Mouse (Mus musculus): ENCODE data around the gene Hist2h2aa1. TPM values are rescaled to one million over a fixed set of nuclear protein-coding genes. Genes with fewer than 3 reads are reported as not detected.
"Not testable (repeated sequence)": the region's sequence is repeated elsewhere in the genome, so short reads cannot be mapped to it uniquely, and the experiment has no call there.

Hist2h2aa1 gene
- 10 to 100 TPM in 1 of 2 experiments, 1 to 10 TPM in 1; 6.0 to 16.1 TPM for total RNA-seq (2021)
- long read RNA-seq, transcript Hist2h2aa1-201 (1 exons, 586 nt): major isoform, 21 of 21 reads
- long read RNA-seq, partial matches to known transcripts: 0 of 21 reads
- long read RNA-seq, other reads (novel, unspliced or antisense): 0 of 21 reads

GRCm38 (mm10) chr3:96245003-96245886 is at the start of gene Hist2h2aa1:
Hist2h2aa1 (plus strand) TSS chr3:96245497.
- DNase-seq (ENCODE audit: low spot score in 2 of 2): peak; percentile 82 to 87

GRCm38 (mm10) chr3:96195616-96196313 is 49.5 kb upstream of the Hist2h2aa1 start:
- DNase-seq (ENCODE audit: low spot score in 2 of 2): no peak

- no peak for DNase-seq (ENCODE audit: low spot score in 2 of 2)
These were observed 48.7 kb upstream of the Hist2h2aa1 start for GRCm38 (mm10) chr3:96196437-96197128.

GRCm38 (mm10) chr3:96197129-96197749 is 48.1 kb upstream of the Hist2h2aa1 start:
- peak; percentile 84 to 88 for DNase-seq (ENCODE audit: low spot score in 2 of 2)

GRCm38 (mm10) chr3:96198181-96198580 is 47.1 kb upstream of the Hist2h2aa1 start:
- no peak for DNase-seq (ENCODE audit: low spot score in 2 of 2)

- DNase-seq (ENCODE audit: low spot score in 2 of 2): not testable (repeated sequence)
These were observed 46.6 kb upstream of the Hist2h2aa1 start for GRCm38 (mm10) chr3:96198601-96199251.

- no peak for DNase-seq (ENCODE audit: low spot score in 2 of 2)
These were observed 45.6 kb upstream of the Hist2h2aa1 start for GRCm38 (mm10) chr3:96199731-96200130.

- DNase-seq (ENCODE audit: low spot score in 2 of 2): no peak
These were observed 37.5 kb upstream of the Hist2h2aa1 start for GRCm38 (mm10) chr3:96207819-96208218.

- no peak for DNase-seq (ENCODE audit: low spot score in 2 of 2)
These were observed 36.1 kb upstream of the Hist2h2aa1 start for GRCm38 (mm10) chr3:96209242-96209641.

- DNase-seq (ENCODE audit: low spot score in 2 of 2): no peak
These were observed 26.1 kb upstream of the Hist2h2aa1 start for GRCm38 (mm10) chr3:96219191-96219641.

- peak; percentile 73 to 82 for DNase-seq (ENCODE audit: low spot score in 2 of 2)
These were observed 25.6 kb upstream of the Hist2h2aa1 start, which contains the start of the genes Bola1 and Hist2h2ab for GRCm38 (mm10) chr3:96219661-96220130. Bola1 (minus strand) TSS chr3:96219709. Hist2h2ab (plus strand) TSS chr3:96219865.

GRCm38 (mm10) chr3:96220131-96220764 is 25.0 kb upstream of the Hist2h2aa1 start:
- peak in 1 of 2 experiments; percentile 69 for DNase-seq (ENCODE audit: low spot score in 2 of 2)

GRCm38 (mm10) chr3:96220765-96221639 is 24.3 kb upstream of the Hist2h2aa1 start, which contains the start of the genes Hist2h2ac and Hist2h2be:
Hist2h2ac (minus strand) TSS chr3:96220880.
Hist2h2be (plus strand) TSS chr3:96221119.
- DNase-seq (ENCODE audit: low spot score in 2 of 2): peak; percentile 59 to 81

- no peak for DNase-seq (ENCODE audit: low spot score in 2 of 2)
These were observed 23.7 kb upstream of the Hist2h2aa1 start for GRCm38 (mm10) chr3:96221640-96222038.

GRCm38 (mm10) chr3:96222774-96223173 is 22.5 kb upstream of the Hist2h2aa1 start:
- DNase-seq (ENCODE audit: low spot score in 2 of 2): no peak

- DNase-seq (ENCODE audit: low spot score in 2 of 2): no peak
These were observed 19.9 kb upstream of the Hist2h2aa1 start for GRCm38 (mm10) chr3:96225421-96225820.

- DNase-seq (ENCODE audit: low spot score in 2 of 2): no peak
These were observed 18.3 kb upstream of the Hist2h2aa1 start for GRCm38 (mm10) chr3:96226695-96227648.

All from layer of hippocampus, postnatal 10 days (tissue).